Mouse (Mus musculus) embryonic fibroblast, embryonic 13.5 days (primary cell): ENCODE results near the gene Specc1.

Experiments
- CTCF ChIP-seq: IDR thresholded peaks from 2 replicates; pipeline ENCODE4 v1.5.1; 2011; ENCODE audit warnings: mild to moderate bottlenecking, control low read depth, low read length, moderate library complexity, borderline replicate concordance; ENCODE audit not compliant: insufficient read depth
- POLR2A ChIP-seq: IDR thresholded peaks from 2 replicates; pipeline ENCODE4 v1.6.1; 2011; ENCODE audit warnings: low read depth, mild to moderate bottlenecking, control low read depth, low read length, moderate library complexity

DNA sequence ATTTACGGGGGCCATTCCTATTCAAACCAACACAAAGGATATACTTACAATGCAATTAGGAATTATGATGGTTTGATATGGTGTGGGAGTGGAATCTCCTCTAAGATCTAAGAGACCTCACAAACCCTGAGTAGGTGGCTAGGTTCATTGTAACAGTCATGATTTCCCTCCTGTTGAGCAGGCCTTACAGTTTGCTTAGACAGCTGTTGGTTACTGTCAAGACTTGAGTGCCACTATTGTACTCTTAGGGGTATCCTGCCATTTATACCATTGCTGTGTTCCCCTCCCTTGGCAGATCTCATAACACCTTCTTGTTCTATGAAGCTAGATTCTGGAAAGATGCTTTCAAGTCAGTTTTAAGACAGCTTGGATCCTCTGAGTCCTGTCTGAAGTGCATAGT, 78.7 kb downstream of the Specc1 start:
- TF ChIP-seq CTCF, result no peak
- no peak for TF ChIP-seq POLR2A
